Mouse (Mus musculus): ENCODE data around the gene Pabpc1l. TPM values are rescaled to one million over a fixed set of nuclear protein-coding genes. Genes with fewer than 3 reads are reported as not detected.
A peak's percentile ranks its signal among the peaks of the same experiment; 100 is the strongest.

The Pabpc1l gene
- polyA plus RNA-seq, 1 experiment = 2.8 TPM

DNA sequence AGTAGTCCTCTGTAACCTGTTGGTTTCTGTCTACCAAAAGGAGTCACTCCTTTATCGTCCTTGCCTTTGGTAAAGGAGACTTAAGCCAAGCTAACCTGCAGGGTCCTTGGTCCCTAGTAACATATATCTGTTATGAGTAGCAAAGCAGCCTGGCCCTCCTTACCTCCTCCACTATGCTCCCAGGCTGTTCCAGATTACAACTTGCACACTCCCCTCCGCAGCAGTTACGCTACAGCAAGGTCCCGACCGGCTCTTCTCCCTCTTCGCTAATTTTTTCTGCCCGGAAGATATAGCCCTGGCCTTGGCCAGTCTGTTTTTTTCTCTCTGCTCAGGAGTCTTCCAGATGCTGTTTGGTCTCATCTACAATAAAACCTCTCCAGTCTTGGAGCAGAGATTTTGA lies 47.9 kb downstream of the Pabpc1l start:
- DNase-seq (ENCODE audit: low read depth) = no peak
- no peak for TF ChIP-seq POLR2A (IDR thresholded peaks at IDR 0.05; ENCODE audit: borderline replicate concordance, extremely low read depth, insufficient read depth, insufficient read length, poor library complexity, severe bottlenecking)
- TF ChIP-seq CTCF (IDR thresholded peaks at IDR 0.05; ENCODE audit: borderline replicate concordance, extremely low read depth, insufficient read depth, insufficient read length) = no peak

DNA sequence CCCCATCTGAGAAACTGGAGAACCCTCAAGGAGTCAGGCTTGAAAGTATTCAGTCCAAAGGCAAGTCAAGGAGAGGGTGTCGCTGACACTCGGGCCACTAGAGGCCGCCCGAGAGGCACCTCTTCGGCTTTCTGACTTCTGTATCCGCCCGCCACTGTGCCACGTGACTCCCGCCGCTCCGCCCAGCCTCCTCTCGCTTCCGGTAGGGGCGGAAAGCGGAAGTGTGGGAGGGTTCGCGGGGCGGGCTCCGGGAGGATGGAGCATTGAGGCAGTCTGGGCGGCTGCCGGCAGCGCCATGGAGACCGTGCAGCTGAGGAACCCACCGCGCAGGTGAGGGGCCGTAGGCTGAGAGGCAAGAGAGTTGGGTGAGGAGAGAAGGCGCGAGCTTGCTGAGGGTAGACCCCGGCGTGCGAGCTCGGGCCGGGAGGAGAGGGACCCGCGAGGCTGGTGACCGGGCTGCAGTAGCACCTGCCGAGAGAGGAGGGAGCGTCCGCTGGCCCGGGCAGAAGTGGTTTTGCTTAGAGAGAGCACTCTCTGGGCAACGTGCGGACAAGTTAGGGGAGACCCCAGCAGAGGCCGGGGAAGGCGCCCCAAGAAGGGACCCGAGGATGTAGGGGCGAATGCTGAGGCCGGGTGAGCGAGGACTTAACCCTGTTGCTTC lies 48.8 kb downstream of the Pabpc1l start:
- peak; percentile 93; the same call in 1 of the 2 replicates for TF ChIP-seq POLR2A (IDR thresholded peaks at IDR 0.05; ENCODE audit: borderline replicate concordance, extremely low read depth, insufficient read depth, insufficient read length, poor library complexity, severe bottlenecking)
- peak; percentile 93 for TF ChIP-seq CTCF (IDR thresholded peaks at IDR 0.05; ENCODE audit: borderline replicate concordance, extremely low read depth, insufficient read depth, insufficient read length)
- peak; percentile 97 for DNase-seq (ENCODE audit: low read depth)

- TF ChIP-seq POLR2A (IDR thresholded peaks at IDR 0.05; ENCODE audit: borderline replicate concordance, extremely low read depth, insufficient read depth, insufficient read length, poor library complexity, severe bottlenecking) (no peak), CTCF (IDR thresholded peaks at IDR 0.05; ENCODE audit: borderline replicate concordance, extremely low read depth, insufficient read depth, insufficient read length) (no peak)
- no peak for DNase-seq (ENCODE audit: low read depth)
Observed at GRCm38 (mm10) chr2:164075088-164075487, 49.8 kb downstream of the Pabpc1l start.

GRCm38 (mm10) chr2:164076874-164077425 lies 51.7 kb downstream of the Pabpc1l start:
- no peak for TF ChIP-seq POLR2A (IDR thresholded peaks at IDR 0.05; ENCODE audit: borderline replicate concordance, extremely low read depth, insufficient read depth, insufficient read length, poor library complexity, severe bottlenecking)
- TF ChIP-seq CTCF (IDR thresholded peaks at IDR 0.05; ENCODE audit: borderline replicate concordance, extremely low read depth, insufficient read depth, insufficient read length) = no peak
- no peak for DNase-seq (ENCODE audit: low read depth)

- TF ChIP-seq CTCF (IDR thresholded peaks at IDR 0.05; ENCODE audit: borderline replicate concordance, extremely low read depth, insufficient read depth, insufficient read length) = no peak
- no peak for TF ChIP-seq POLR2A (IDR thresholded peaks at IDR 0.05; ENCODE audit: borderline replicate concordance, extremely low read depth, insufficient read depth, insufficient read length, poor library complexity, severe bottlenecking)
- DNase-seq (ENCODE audit: low read depth) = no peak
Observed at GRCm38 (mm10) chr2:164077875-164078274, 52.6 kb downstream of the Pabpc1l start.

- no peak for DNase-seq (ENCODE audit: low read depth)
- TF ChIP-seq POLR2A (IDR thresholded peaks at IDR 0.05; ENCODE audit: borderline replicate concordance, extremely low read depth, insufficient read depth, insufficient read length, poor library complexity, severe bottlenecking) = no peak
- no peak for TF ChIP-seq CTCF (IDR thresholded peaks at IDR 0.05; ENCODE audit: borderline replicate concordance, extremely low read depth, insufficient read depth, insufficient read length)
Observed at GRCm38 (mm10) chr2:164079488-164079887, 54.2 kb downstream of the Pabpc1l start.

DNA sequence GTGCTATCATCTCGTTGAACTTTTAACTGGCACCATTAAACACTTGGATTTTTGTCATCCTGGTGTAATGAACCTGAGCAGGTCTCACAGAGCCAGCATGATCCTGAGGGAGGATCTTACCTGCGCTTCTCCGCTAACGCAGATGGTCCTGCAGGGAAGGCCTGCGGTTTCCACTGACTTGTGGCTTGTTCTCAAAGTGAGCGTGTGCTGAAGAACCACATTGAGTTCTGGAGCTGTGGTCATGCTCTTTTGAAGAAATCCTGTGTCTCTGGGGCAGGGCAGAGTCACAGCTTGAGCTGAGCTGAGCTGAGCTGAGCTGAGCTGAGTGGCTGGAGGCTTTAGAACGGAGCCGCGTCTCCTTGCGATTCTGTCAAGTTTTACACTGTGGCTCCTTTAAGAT lies 56.3 kb downstream of the Pabpc1l start:
- DNase-seq (ENCODE audit: low read depth) = no peak
- TF ChIP-seq POLR2A (IDR thresholded peaks at IDR 0.05; ENCODE audit: borderline replicate concordance, extremely low read depth, insufficient read depth, insufficient read length, poor library complexity, severe bottlenecking) = no peak

- TF ChIP-seq CTCF (IDR thresholded peaks at IDR 0.05; ENCODE audit: borderline replicate concordance, extremely low read depth, insufficient read depth, insufficient read length) (no peak), POLR2A (IDR thresholded peaks at IDR 0.05; ENCODE audit: borderline replicate concordance, extremely low read depth, insufficient read depth, insufficient read length, poor library complexity, severe bottlenecking) (no peak)
- DNase-seq (ENCODE audit: low read depth) = no peak
Observed at GRCm38 (mm10) chr2:164082175-164082574, 56.9 kb downstream of the Pabpc1l start.

- TF ChIP-seq CTCF (IDR thresholded peaks at IDR 0.05; ENCODE audit: borderline replicate concordance, extremely low read depth, insufficient read depth, insufficient read length) = no peak
- TF ChIP-seq POLR2A (IDR thresholded peaks at IDR 0.05; ENCODE audit: borderline replicate concordance, extremely low read depth, insufficient read depth, insufficient read length, poor library complexity, severe bottlenecking) = no peak
- DNase-seq (ENCODE audit: low read depth) = no peak
Observed at GRCm38 (mm10) chr2:164083609-164084341, 58.5 kb downstream of the Pabpc1l start.

- no peak for TF ChIP-seq CTCF (IDR thresholded peaks at IDR 0.05; ENCODE audit: borderline replicate concordance, extremely low read depth, insufficient read depth, insufficient read length)
- TF ChIP-seq POLR2A (IDR thresholded peaks at IDR 0.05; ENCODE audit: borderline replicate concordance, extremely low read depth, insufficient read depth, insufficient read length, poor library complexity, severe bottlenecking) = no peak
- DNase-seq (ENCODE audit: low read depth) = no peak
Observed at GRCm38 (mm10) chr2:164084342-164084700, 59.1 kb downstream of the Pabpc1l start.

DNA sequence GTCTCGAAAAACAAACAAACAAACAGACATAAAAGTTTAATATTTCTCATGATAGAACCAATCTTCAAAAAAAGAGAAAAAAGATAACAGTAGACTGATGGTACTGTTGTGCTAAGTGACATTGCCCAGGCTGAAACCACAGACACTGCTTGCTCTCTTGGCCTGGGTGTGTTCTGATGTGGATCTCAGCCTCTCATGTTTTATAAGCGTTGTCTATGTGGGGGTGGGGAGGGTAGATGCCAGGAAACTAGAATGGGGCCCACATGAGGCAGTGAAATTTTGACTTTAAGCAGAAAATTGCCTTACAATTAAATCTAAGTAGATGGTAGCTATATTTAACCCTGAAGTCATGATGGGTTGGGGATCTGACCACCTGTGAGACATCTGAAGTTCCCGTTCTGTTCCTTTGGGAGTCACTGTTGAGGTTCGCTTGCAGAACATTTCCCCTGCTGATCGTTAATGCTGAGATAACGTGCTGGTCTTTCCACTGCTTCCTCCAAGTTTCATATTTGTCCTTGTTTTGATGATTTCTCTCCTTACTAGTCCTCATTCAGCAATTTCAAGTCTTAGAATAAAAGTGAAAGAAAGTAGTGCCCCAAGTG lies 62.3 kb downstream of the Pabpc1l start:
- TF ChIP-seq POLR2A (IDR thresholded peaks at IDR 0.05; ENCODE audit: borderline replicate concordance, extremely low read depth, insufficient read depth, insufficient read length, poor library complexity, severe bottlenecking) (no peak), CTCF (IDR thresholded peaks at IDR 0.05; ENCODE audit: borderline replicate concordance, extremely low read depth, insufficient read depth, insufficient read length) (no peak)
- DNase-seq (ENCODE audit: low read depth) = no peak

Data from brain, embryonic 14.5 days (tissue).